Mouse (Mus musculus): ENCODE data around the gene Catsperd. TPM values are rescaled to one million over a fixed set of nuclear protein-coding genes. Genes with fewer than 3 reads are reported as not detected.
A peak's percentile ranks its signal among the peaks of the same experiment; 100 is the strongest.

The Catsperd gene
- 0.22 and 0.40 TPM in 2 replicates for polyA plus RNA-seq (2015; fragmentation: Nextera tagmentation; extraction: Ambion mirVana)

DNA sequence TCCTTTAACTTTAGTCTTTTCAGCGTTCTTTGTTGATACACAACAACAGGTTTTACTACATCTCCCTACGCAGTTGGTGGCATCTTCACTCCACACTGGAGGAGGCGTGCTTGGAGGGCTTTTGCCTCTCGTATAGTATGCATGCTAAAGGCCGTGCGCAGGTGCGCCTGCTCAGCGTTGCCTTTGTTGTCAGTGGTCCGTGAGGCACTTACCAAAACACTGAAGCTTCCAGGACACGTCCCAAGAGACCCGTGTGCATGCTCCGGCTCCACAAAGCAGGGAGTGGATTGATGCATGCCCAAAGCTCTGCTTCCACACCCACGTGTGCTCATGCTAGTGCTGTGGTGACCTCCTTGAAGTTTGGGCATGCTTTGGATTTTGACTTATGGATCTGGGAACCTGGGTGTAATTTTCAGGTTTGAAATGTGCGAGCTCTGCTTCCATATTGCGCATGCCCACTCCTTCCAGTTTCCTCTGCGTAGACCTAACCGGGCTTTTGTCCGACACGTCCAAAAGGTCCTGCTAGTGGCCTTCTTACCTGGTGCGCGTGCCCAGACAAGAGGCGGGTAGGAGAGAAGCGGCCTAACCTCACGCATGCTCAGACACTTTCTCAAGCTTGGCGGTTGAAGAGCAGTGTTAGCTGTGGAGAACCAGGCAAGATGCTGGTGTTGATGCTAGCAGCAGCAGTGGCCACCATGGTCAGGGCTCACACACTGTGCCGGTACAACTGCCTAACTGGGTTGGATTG lies at the start of gene Catsperd:
Gene Catsperd, plus strand, starts transcription at position 614 of the 748 bp plus-strand sequence.
- H3K4me1 ChIP-seq, result peaks cover 25% of the 10 kb centered on the region
- H3K27ac ChIP-seq (replicated peaks), result peak within 1 kb of the TSS; percentile 76
- peaks cover 20% of the 10 kb centered on the region for H3K36me3 ChIP-seq
- 13% methylated on average over 26 of the region's 26 CpGs for WGBS
- H3K4me2 ChIP-seq, result peak within 1 kb of the TSS; percentile 98
- H3K9me3 ChIP-seq, result no peaks in the 10 kb centered on the region
- H3K9ac ChIP-seq, result peak within 1 kb of the TSS; percentile 96
- no peaks in the 10 kb centered on the region for H3K27me3 ChIP-seq (replicated peaks)
- no peak for ATAC-seq (ENCODE audit: extremely low read depth, insufficient number of reproducible peaks, low FRiP score, low TSS enrichment)
- H3K4me3 ChIP-seq, result peak within 1 kb of the TSS; percentile 98

- no peak for ATAC-seq (ENCODE audit: extremely low read depth, insufficient number of reproducible peaks, low FRiP score, low TSS enrichment)
- Histone ChIP-seq H3K4me1 (peaks cover 53% of the 10 kb centered on the region), H3K27me3 (replicated peaks) (no peaks in the 10 kb centered on the region), H3K27ac (replicated peaks) (peak overlapping the region; percentile 97), H3K9me3 (no peaks in the 10 kb centered on the region), H3K4me2 (peak overlapping the region; percentile 93), H3K36me3 (peaks cover 71% of the 10 kb centered on the region), H3K9ac (peak overlapping the region; percentile 97), H3K4me3 (peak overlapping the region; percentile 94)
- WGBS, result 78% methylated on average over 1 of the region's 1 CpGs
These were observed 44.9 kb upstream of the Catsperd start for GRCm38 (mm10) chr17:56583071-56583470.

- no peaks in the 10 kb centered on the region for H3K27me3 ChIP-seq (replicated peaks)
- H3K36me3 ChIP-seq, result peaks cover 71% of the 10 kb centered on the region
- peak overlapping the region; percentile 97 for H3K27ac ChIP-seq (replicated peaks)
- ATAC-seq (ENCODE audit: extremely low read depth, insufficient number of reproducible peaks, low FRiP score, low TSS enrichment), result no peak
- H3K9me3 ChIP-seq, result no peaks in the 10 kb centered on the region
- H3K4me3 ChIP-seq, result peak overlapping the region; percentile 94
- 1% methylated on average over 33 of the region's 33 CpGs for WGBS
- H3K4me1 ChIP-seq, result peaks cover 58% of the 10 kb centered on the region
- peak overlapping the region; percentile 97 for H3K9ac ChIP-seq
- peak overlapping the region; percentile 93 for H3K4me2 ChIP-seq
These were observed 44.2 kb upstream of the Catsperd start for GRCm38 (mm10) chr17:56583611-56584256.

- WGBS, result under 1% methylated on average over 87 of the region's 101 CpGs
- Histone ChIP-seq H3K9ac (peak within 1 kb of the TSS; percentile 97), H3K9me3 (no peaks in the 10 kb centered on the region), H3K4me3 (peak within 1 kb of the TSS; percentile 94), H3K4me2 (peak within 1 kb of the TSS; percentile 93), H3K27me3 (replicated peaks) (no peaks in the 10 kb centered on the region), H3K27ac (replicated peaks) (peak within 1 kb of the TSS; percentile 97), H3K4me1 (peaks cover 61% of the 10 kb centered on the region), H3K36me3 (peaks cover 71% of the 10 kb centered on the region)
- peak; percentile 94 for ATAC-seq (ENCODE audit: extremely low read depth, insufficient number of reproducible peaks, low FRiP score, low TSS enrichment)
These were observed 43.4 kb upstream of the Catsperd start, which contains the start of the genes Safb2 and Safb for GRCm38 (mm10) chr17:56584257-56585130. Gene Safb2, minus strand, starts transcription at chr17:56584585. Gene Safb, plus strand, starts transcription at chr17:56584825.

GRCm38 (mm10) chr17:56585171-56585821 lies 42.6 kb upstream of the Catsperd start:
- 0 out of 2 replicates have a peak, but pooled peaks have one; percentile 7 for ATAC-seq (ENCODE audit: extremely low read depth, insufficient number of reproducible peaks, low FRiP score, low TSS enrichment)
- Histone ChIP-seq H3K36me3 (peaks cover 71% of the 10 kb centered on the region), H3K27ac (replicated peaks) (peak overlapping the region; percentile 97), H3K4me1 (peaks cover 61% of the 10 kb centered on the region), H3K4me3 (peak overlapping the region; percentile 94), H3K9me3 (no peaks in the 10 kb centered on the region), H3K9ac (peak overlapping the region; percentile 96), H3K4me2 (peak overlapping the region; percentile 93), H3K27me3 (replicated peaks) (no peaks in the 10 kb centered on the region)
- under 1% methylated on average over 61 of the region's 61 CpGs for WGBS

GRCm38 (mm10) chr17:56587773-56588172 lies 40.2 kb upstream of the Catsperd start:
- 58% methylated on average over 1 of the region's 1 CpGs for WGBS
- Histone ChIP-seq H3K9ac (peak overlapping the region; percentile 96), H3K4me1 (peaks cover 45% of the 10 kb centered on the region), H3K4me2 (peak overlapping the region; percentile 93), H3K9me3 (no peaks in the 10 kb centered on the region), H3K36me3 (peaks cover 71% of the 10 kb centered on the region), H3K27me3 (replicated peaks) (no peaks in the 10 kb centered on the region), H3K4me3 (peak overlapping the region; percentile 1; the same call in 1 of the 2 replicates), H3K27ac (replicated peaks) (no peak overlapping the region)
- no peak for ATAC-seq (ENCODE audit: extremely low read depth, insufficient number of reproducible peaks, low FRiP score, low TSS enrichment)

- Histone ChIP-seq H3K27me3 (replicated peaks) (no peaks in the 10 kb centered on the region), H3K36me3 (peaks cover 80% of the 10 kb centered on the region), H3K9ac (no peak overlapping the region; the same call in 1 of the 2 replicates), H3K9me3 (no peaks in the 10 kb centered on the region), H3K4me2 (no peak overlapping the region), H3K4me1 (peaks cover 37% of the 10 kb centered on the region), H3K4me3 (no peak overlapping the region), H3K27ac (replicated peaks) (no peak overlapping the region)
- ATAC-seq (ENCODE audit: extremely low read depth, insufficient number of reproducible peaks, low FRiP score, low TSS enrichment), result no peak
- 92% methylated on average over 4 of the region's 4 CpGs for WGBS
These were observed 39.0 kb upstream of the Catsperd start for GRCm38 (mm10) chr17:56588921-56589320.

GRCm38 (mm10) chr17:56592553-56592952 lies 35.4 kb upstream of the Catsperd start:
- Histone ChIP-seq H3K9me3 (no peaks in the 10 kb centered on the region), H3K4me2 (no peak overlapping the region), H3K27me3 (replicated peaks) (no peaks in the 10 kb centered on the region), H3K4me1 (peaks cover 19% of the 10 kb centered on the region), H3K36me3 (peaks cover 100% of the 10 kb centered on the region), H3K4me3 (no peak overlapping the region), H3K27ac (replicated peaks) (no peak overlapping the region), H3K9ac (no peak overlapping the region)
- no peak for ATAC-seq (ENCODE audit: extremely low read depth, insufficient number of reproducible peaks, low FRiP score, low TSS enrichment)

DNA sequence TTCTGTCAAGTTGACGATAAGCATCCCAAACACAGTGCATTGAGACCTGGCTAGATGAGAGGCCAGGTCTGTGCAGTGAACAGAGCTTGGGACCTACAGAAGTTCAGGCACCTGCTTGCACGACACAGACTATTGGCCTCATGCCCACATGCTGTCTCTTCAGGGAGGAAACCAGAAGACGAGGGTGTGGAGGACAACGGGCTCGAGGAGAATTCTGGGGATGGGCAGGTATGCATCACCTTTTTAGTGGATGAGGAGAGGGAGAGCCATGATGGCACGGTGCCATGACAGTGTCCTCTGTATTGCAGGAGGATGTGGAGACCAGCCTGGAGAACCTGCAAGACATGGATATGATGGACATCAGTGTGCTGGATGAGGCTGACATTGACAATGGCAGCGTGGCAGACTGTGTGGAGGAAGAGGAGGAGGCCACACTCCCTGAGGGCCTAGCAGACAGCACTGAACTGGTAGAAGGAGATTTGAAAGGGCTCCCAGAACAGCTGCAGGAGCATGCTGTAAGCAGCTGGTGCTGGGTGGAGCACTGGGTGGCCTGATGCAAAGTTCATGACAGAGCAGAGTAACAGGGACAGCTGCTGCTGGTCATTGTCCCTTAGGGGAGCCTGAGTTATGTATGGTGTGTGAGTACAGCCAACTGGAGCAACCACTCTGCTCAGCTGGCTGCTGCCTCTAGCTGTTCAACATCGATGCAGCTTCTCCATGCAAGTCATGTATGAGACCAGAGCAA lies 34.2 kb upstream of the Catsperd start:
- peaks cover 9% of the 10 kb centered on the region for H3K4me1 ChIP-seq
- no peaks in the 10 kb centered on the region for H3K9me3 ChIP-seq
- H3K36me3 ChIP-seq, result peaks cover 96% of the 10 kb centered on the region
- 83% methylated on average over 8 of the region's 8 CpGs for WGBS
- no peak overlapping the region for H3K27ac ChIP-seq (replicated peaks)
- no peak overlapping the region for H3K4me2 ChIP-seq
- no peak overlapping the region for H3K9ac ChIP-seq
- no peaks in the 10 kb centered on the region for H3K27me3 ChIP-seq (replicated peaks)
- H3K4me3 ChIP-seq, result no peak overlapping the region
- ATAC-seq (ENCODE audit: extremely low read depth, insufficient number of reproducible peaks, low FRiP score, low TSS enrichment), result no peak
